Mouse (Mus musculus): Measurements from ENCODE around the gene Pde4b.

Gene Pde4b

GRCm38 (mm10) chr4:102177258-102177657 is 89.9 kb downstream of the Pde4b start:
- DNase-seq (ENCODE audit: low spot score) = no peak

GRCm38 (mm10) chr4:102186888-102187287 is 99.5 kb downstream of the Pde4b start:
- DNase-seq (ENCODE audit: low spot score) = no peak

GRCm38 (mm10) chr4:102197707-102198106 is 110.4 kb downstream of the Pde4b start:
- no peak for DNase-seq (ENCODE audit: low spot score)

GRCm38 (mm10) chr4:102209773-102210172 is 122.4 kb downstream of the Pde4b start:
- no peak for DNase-seq (ENCODE audit: low spot score)

- DNase-seq (ENCODE audit: low spot score) = no peak
These were observed 139.4 kb downstream of the Pde4b start for GRCm38 (mm10) chr4:102226700-102227099.

- no peak for DNase-seq (ENCODE audit: low spot score)
These were observed 141.7 kb downstream of the Pde4b start for GRCm38 (mm10) chr4:102228953-102229586.

GRCm38 (mm10) chr4:102230898-102231297 is 143.6 kb downstream of the Pde4b start:
- no peak for DNase-seq (ENCODE audit: low spot score)

GRCm38 (mm10) chr4:102233633-102234032 is 146.3 kb downstream of the Pde4b start:
- DNase-seq (ENCODE audit: low spot score) = no peak

GRCm38 (mm10) chr4:102235151-102235550 is 147.8 kb downstream of the Pde4b start:
- DNase-seq (ENCODE audit: low spot score) = no peak

GRCm38 (mm10) chr4:102239102-102239501 is 151.8 kb downstream of the Pde4b start:
- DNase-seq (ENCODE audit: low spot score) = no peak

- no peak for DNase-seq (ENCODE audit: low spot score)
These were observed 152.5 kb downstream of the Pde4b start for GRCm38 (mm10) chr4:102239657-102240390.

GRCm38 (mm10) chr4:102240754-102241427 is 153.5 kb downstream of the Pde4b start:
- no peak for DNase-seq (ENCODE audit: low spot score)

GRCm38 (mm10) chr4:102253994-102254393 is 166.7 kb downstream of the Pde4b start:
- DNase-seq (ENCODE audit: low spot score) = no peak

- no peak for DNase-seq (ENCODE audit: low spot score)
These were observed 167.3 kb downstream of the Pde4b start for GRCm38 (mm10) chr4:102254466-102255294.

- DNase-seq (ENCODE audit: low spot score) = no peak
These were observed 167.9 kb downstream of the Pde4b start for GRCm38 (mm10) chr4:102255295-102255670.

- no peak for DNase-seq (ENCODE audit: low spot score)
These were observed 169.0 kb downstream of the Pde4b start for GRCm38 (mm10) chr4:102256170-102256960.

GRCm38 (mm10) chr4:102260216-102260615 is 172.9 kb downstream of the Pde4b start:
- no peak for DNase-seq (ENCODE audit: low spot score)

- DNase-seq (ENCODE audit: low spot score) = no peak
These were observed 185.0 kb downstream of the Pde4b start for GRCm38 (mm10) chr4:102272313-102272712.

GRCm38 (mm10) chr4:102272749-102273148 is 185.4 kb downstream of the Pde4b start:
- DNase-seq (ENCODE audit: low spot score) = no peak

GRCm38 (mm10) chr4:102275716-102276115 is 188.4 kb downstream of the Pde4b start:
- no peak for DNase-seq (ENCODE audit: low spot score)

GRCm38 (mm10) chr4:102278958-102279357 is 191.6 kb downstream of the Pde4b start:
- no peak for DNase-seq (ENCODE audit: low spot score)

Measured in ovary, adult 18-20 months (tissue).